Mouse (Mus musculus) CD4-positive, CD25-positive, alpha-beta regulatory T cell (primary cell): ENCODE results near the gene Mak. TPM values are rescaled to one million over a fixed set of nuclear protein-coding genes. Genes with fewer than 3 reads are reported as not detected.

Experiments used
- polyA plus RNA-seq: library from polyadenylated mRNA; unstranded; fragments of 100-300 nt; shearing (Covaris generic); gene quantifications from one replicate; pipeline ENCODE4 v1.2.1, GENCODE M21; 2017

Mak gene
- not detected for polyA plus RNA-seq

DNA sequence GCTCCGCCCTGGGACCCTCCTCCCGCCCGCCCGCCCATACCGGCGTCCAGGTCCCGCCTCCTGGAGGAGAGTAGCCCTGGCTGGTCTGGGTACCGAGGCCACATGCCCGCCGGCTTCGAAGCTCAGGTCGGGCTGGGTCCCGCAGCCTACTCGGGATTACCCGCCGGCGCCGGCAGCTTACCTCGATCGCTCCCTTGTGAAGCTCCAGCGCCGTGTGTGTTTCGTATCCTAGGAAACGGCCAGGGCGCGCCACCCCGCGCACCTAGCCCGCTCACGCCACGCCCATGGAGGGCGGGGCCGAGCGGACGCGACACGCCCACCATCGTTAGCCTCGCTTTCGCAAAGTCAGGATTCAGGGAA is at the start of gene Mak:
Gene Mak, minus strand, starts transcription at position 286 of the 360 bp plus-strand sequence.

DNA sequence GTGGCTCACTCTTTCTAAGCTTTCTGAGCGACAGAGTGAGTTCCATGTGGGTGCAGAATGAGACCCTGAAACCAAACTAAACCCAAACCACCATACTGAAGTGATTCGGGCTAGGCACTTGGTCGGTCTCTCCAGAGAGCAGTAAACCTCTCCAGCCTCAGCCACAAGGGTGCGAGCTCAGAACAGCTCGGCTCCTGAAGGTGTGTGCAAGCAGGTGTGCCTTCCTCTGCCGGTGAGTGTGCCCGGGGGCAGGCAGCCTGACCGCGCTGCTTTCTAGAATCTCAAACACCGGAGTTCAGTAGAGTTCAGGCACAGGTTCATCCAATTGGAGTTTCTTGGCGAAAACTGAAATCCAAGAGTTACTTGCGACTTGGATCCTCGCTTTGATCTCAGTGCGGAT is 34.4 kb upstream of the Mak start, which contains the start of gene Sycp2l:
Gene Sycp2l, plus strand, starts transcription at position 368 of the 400 bp plus-strand sequence.

DNA sequence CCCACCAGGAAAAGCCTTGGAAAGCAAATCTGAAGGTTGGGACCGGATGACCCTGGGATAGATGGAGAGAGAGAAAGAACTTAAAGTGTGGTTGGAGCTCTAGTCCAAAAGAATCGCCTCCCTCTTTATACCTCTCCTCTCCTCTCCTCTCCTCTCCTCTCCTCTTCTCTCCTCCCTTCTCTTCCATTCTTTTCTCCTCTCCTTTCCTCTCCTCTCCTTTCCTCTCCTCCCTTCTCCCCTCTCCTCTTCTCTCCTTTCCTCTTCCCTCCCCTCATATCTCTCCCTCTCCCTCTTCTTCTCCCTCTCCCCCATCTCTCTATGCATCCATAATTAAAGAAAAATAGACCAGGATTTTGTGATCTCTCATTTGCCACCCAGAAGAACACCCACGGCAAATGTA is 31.4 kb upstream of the Mak start, which contains the start of gene Gcm2:
Gene Gcm2, minus strand, starts transcription at position 101 of the 400 bp plus-strand sequence.

DNA sequence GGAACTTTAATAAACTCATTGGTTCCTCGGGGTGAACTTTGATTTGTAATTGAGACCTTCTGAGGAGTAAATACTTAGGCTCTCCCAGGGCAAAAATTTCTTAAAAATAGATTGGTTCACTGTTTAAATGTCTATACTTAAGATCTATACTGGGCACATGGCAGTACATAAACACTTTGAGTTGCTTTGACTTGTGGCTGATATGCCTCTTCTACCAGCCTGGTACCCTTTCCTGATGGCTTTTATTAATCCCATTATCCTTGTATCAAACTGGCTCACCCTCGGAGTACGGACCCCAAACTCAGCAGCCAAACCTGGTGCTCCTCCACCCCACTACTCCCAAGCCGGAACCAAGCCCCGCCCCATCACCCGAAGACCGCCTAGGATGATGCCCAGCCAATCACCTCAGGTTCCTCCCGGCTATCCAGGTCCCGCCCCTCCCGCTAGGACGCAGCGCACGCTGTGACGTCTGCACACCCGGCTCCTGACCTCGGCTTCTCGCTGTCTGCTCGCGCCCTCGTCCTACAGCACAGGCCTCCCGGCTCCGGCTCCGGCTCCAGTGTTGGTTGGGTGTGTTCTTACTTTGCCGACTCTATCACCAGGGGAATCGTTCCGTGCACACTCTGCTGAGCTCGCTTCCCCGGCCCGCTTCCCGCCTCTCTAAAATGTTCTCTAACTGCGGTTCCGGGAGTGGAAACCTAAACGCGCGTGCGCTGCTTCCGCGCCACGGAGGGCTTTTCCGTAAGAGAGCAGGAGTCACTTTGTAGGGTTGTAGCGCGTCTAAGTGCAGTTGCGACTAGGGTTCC is 63.5 kb downstream of the Mak start, which contains the start of gene Tmem14c:
Gene Tmem14c, plus strand, starts transcription at position 464 of the 806 bp plus-strand sequence.

DNA sequence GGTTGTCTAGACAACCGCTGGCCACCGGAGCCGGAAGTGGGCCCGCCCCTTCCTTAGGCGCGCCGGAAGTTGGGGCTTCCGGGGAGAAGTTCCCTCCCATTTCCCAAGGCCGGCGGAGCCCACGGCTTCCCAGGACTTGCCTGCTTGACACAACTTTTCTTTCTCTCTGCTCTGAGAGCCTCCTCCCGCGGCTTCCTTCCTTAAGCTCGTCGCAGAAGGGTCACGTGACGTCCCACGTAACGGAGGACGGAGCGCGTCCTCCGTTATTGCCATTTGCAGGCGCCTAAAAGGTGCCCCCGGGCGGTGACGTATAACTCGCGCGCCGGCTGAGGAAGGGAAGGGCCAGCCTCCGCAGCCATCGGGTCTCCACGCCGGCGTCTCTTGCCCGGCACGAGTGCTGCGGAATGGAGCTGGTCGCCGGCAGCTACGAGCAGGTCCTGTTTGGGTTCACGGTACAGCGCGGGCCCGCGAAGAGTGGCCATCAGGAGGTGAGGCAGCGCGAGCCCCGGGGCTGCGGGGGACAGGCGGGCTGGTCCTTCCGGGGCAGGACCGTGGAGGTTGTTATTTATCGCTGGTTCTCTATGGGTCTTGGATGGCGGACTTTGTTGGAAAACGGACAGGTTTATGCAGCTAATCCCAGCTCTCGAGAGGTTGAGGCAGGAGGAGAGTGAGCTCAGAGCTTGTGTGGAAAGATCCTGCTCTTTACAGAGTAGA is 78.4 kb downstream of the Mak start, which contains the start of gene Pak1ip1:
Gene Pak1ip1, plus strand, starts transcription at position 98 of the 714 bp plus-strand sequence.

Other genes with a start within 250 kb of the Mak start
- 0.31 TPM for gene Gcnt2, start 220.0 kb downstream of the Mak start, polyA plus RNA-seq
- 101 TPM for gene Pak1ip1, start 78.7 kb downstream of the Mak start, polyA plus RNA-seq
- 163 TPM for gene Tmem14c, start 63.4 kb downstream of the Mak start, polyA plus RNA-seq
- gene Gcm2, start 31.3 kb upstream of the Mak start, polyA plus RNA-seq, result 0.13 TPM
- not detected for gene Sycp2l, start 34.6 kb upstream of the Mak start, polyA plus RNA-seq
- not detected for gene Elovl2, start 140.7 kb upstream of the Mak start, polyA plus RNA-seq
- 9.8 TPM for gene Smim13, start 170.1 kb upstream of the Mak start, polyA plus RNA-seq
- not detected for gene Gm17364, start 194.3 kb upstream of the Mak start, polyA plus RNA-seq